Mouse (Mus musculus) cerebellum, adult 2 months (tissue): ENCODE results near the gene Soat1. TPM values are rescaled to one million over a fixed set of nuclear protein-coding genes. Genes with fewer than 3 reads are reported as not detected.
"Not testable (repeated sequence)": the region's sequence is repeated elsewhere in the genome, so short reads cannot be mapped to it uniquely, and the experiment has no call there.

ENCODE experiments used
- DNase-seq, 2 experiments: peaks; one replicate each; pipeline ENCODE4 v3.0.0; 2021
- H3K27ac ChIP-seq: fragments of 200-500 bp; 2 replicates; pipeline ENCODE4 v1.5.1; 2012; ENCODE audit warnings: low read length, control low read depth, inconsistent platforms; ENCODE audit not compliant: insufficient read depth
- H3K27me3 ChIP-seq: fragments of 200-500 bp; 2 replicates; pipeline ENCODE4 v1.6.1; 2012; ENCODE audit warnings: inconsistent platforms, mild to moderate bottlenecking, low read length, moderate library complexity; ENCODE audit not compliant: control insufficient read depth, insufficient read depth
- H3K4me1 ChIP-seq: fragments of 200-500 bp; 2 replicates; pipeline ENCODE4 v1.6.1; 2011; ENCODE audit warnings: low read length; ENCODE audit not compliant: control insufficient read depth, insufficient read depth
- H3K4me3 ChIP-seq: fragments of 200-500 bp; replicated peaks from 2 replicates; pipeline ENCODE3; 2011; ENCODE audit warnings: mild to moderate bottlenecking, low read depth, low read length, control low read depth; ENCODE audit not compliant: insufficient read depth
- CTCF ChIP-seq: fragments of 200-500 bp; IDR thresholded peaks from 2 replicates; pipeline ENCODE4 v1.5.1; 2011; ENCODE audit warnings: low read depth, mild to moderate bottlenecking, control low read depth, low read length, moderate library complexity, borderline replicate concordance; ENCODE audit not compliant: insufficient read depth
- POLR2A ChIP-seq: fragments of 200-500 bp; IDR thresholded peaks from 2 replicates; pipeline ENCODE4 v1.6.1; 2011; ENCODE audit warnings: low read length, control low read depth, borderline replicate concordance; ENCODE audit not compliant: insufficient read depth
- WGBS: fragments of 180-500 bp; shearing (Covaris S2); methylation state at CpG from one replicate; pipeline ENCODE4 v1.1.7; 2018; 5-methylcytosine and 5-hydroxymethylcytosine counted together
- polyA plus RNA-seq: library from polyadenylated mRNA; depleted of rRNA; stranded (reverse); fragments of >200 nt; gene quantifications from 2 replicates; pipeline ENCODE4 v1.2.3, GENCODE M21; 2012

Gene Soat1
- polyA plus RNA-seq, 1 experiment, result 17.7 TPM

DNA sequence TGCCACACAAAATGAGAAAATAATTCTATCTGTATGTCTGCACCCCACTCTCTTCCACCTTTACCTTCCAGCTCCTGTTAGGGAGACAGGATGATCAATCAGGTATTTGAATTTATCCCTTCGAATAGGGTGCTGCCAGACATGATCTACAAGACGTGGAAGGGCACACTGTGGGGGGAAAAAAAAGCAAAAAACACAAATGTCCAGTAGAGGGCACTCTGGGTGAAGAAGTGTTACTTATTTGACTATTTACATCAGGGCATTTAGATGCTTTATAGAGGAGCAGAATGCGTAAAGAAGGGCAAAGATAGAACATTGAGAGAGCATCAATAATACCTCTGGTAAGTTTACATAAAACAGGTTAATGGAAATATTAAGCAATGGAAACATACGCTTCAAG, 56.0 kb downstream of the Soat1 start:
- H3K27me3 ChIP-seq, result no peaks in the 10 kb centered on the region

GRCm38 (mm10) chr1:156408521-156408920, 65.6 kb downstream of the Soat1 start:
- H3K27me3 ChIP-seq, result no peaks in the 10 kb centered on the region
- H3K4me3 ChIP-seq, result no peak overlapping the region
- peaks cover 3% of the 10 kb centered on the region; the same call in 1 of the 2 replicates for H3K4me1 ChIP-seq
- WGBS, result 39% methylated on average over 4 of the region's 4 CpGs
- H3K27ac ChIP-seq, result no peak overlapping the region
- TF ChIP-seq POLR2A, result no peak
- TF ChIP-seq CTCF, result no peak
- no peak for DNase-seq

More for the DNA sequence above, 56.0 kb downstream of the Soat1 start:
- Histone ChIP-seq H3K4me3 (no peak overlapping the region), H3K27ac (no peak overlapping the region), H3K4me1 (no peaks in the 10 kb centered on the region)
- DNase-seq, result no peak
- TF ChIP-seq POLR2A (no peak), CTCF (peak; percentile 14; the same call in 1 of the 2 replicates)
- 55% methylated on average over 4 of the region's 4 CpGs for whole genome bisulfite sequencing

GRCm38 (mm10) chr1:156408004-156408403, 66.1 kb downstream of the Soat1 start:
- Histone ChIP-seq H3K4me1 (peaks cover 3% of the 10 kb centered on the region; the same call in 1 of the 2 replicates), H3K27ac (no peak overlapping the region), H3K27me3 (no peaks in the 10 kb centered on the region), H3K4me3 (no peak overlapping the region)
- no peak for DNase-seq
- no peak for TF ChIP-seq CTCF
- no peak for TF ChIP-seq POLR2A
- WGBS, result 73% methylated on average over 3 of the region's 3 CpGs

- no peaks in the 10 kb centered on the region for H3K27me3 ChIP-seq
- peak; percentile 38 to 42 for DNase-seq
- no peak for TF ChIP-seq POLR2A
- no peak for TF ChIP-seq CTCF
- WGBS, result 23% methylated on average over 10 of the region's 10 CpGs
- H3K4me1 ChIP-seq, result peaks cover 3% of the 10 kb centered on the region; the same call in 1 of the 2 replicates
- no peak overlapping the region for H3K4me3 ChIP-seq
- H3K27ac ChIP-seq, result no peak overlapping the region
Observed at GRCm38 (mm10) chr1:156403251-156403650, 70.9 kb downstream of the Soat1 start.

GRCm38 (mm10) chr1:156402491-156402890, 71.6 kb downstream of the Soat1 start:
- DNase-seq, result no peak
- TF ChIP-seq POLR2A (no peak), CTCF (no peak)
- 65% methylated on average over 2 of the region's 2 CpGs for WGBS

DNA sequence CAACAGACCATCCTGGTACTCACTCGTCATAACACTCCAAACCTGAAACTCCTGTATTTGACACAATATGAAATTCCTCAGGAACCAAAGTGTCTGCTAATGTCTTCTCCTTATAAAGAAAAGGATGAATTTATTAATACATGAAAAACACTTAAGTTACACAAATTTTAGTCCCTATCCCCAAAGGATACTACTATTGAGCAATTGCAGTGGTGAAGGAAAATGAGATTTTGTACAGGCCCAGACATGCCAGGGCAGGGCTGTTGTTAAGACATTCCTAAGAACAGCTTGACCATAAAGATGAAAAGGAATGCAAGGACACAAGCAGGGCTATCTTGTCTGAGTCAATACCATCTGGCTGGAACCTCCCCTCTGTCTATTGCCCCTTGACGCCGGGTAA, 74.0 kb downstream of the Soat1 start:
- not testable (repeated sequence) for DNase-seq, H3K4me1 ChIP-seq, H3K27me3 ChIP-seq, H3K27ac ChIP-seq, H3K4me3 ChIP-seq
- 88% methylated on average over 3 of the region's 3 CpGs for WGBS

More at GRCm38 (mm10) chr1:156402491-156402890, 71.6 kb downstream of the Soat1 start:
- H3K4me1 ChIP-seq, result peaks cover 3% of the 10 kb centered on the region; the same call in 1 of the 2 replicates
- no peak overlapping the region for H3K27ac ChIP-seq
- no peaks in the 10 kb centered on the region for H3K27me3 ChIP-seq
- no peak overlapping the region for H3K4me3 ChIP-seq

DNA sequence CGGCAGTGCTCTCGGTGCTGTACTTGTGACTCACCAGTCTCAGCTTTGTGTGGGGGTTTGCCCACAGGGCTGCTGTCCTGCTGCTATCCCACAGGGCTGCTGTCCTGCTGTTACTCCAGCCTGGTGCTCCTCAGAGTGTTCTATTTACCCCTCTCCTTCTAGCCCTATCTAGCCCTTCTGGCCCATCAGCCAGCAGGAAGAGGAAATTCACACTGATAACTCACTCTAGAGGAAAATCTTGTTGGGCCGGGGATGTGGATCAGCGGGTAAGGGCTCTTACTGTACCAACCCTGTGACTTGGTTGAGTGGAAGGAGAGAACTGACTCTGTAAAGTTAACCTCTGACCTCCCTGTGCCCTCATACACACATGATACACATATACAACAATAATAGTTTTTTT, 81.0 kb downstream of the Soat1 start:
- Histone ChIP-seq H3K27ac (no peak overlapping the region), H3K27me3 (no peaks in the 10 kb centered on the region), H3K4me1 (no peaks in the 10 kb centered on the region), H3K4me3 (no peak overlapping the region)
- 81% methylated on average over 4 of the region's 4 CpGs for WGBS
- no peak for DNase-seq
- TF ChIP-seq CTCF (no peak), POLR2A (no peak)

DNA sequence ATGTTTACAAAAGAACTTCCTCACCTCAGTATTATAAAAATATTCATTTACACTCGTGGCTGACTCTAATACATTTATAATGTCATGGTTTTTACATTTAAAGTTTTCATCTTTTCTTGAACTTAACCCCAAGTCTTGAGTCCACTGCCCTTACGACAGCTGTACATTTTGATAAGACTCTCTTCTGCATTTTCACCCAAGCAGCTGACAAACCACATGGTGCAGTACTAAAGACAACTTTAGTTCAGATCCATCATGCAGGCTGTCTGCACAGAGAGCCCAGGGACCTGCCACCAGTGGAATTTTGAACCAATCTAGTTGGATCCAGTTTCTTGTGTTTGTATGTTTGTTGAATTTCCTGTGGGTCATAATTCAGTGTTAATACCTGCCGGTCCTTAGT, 87.3 kb downstream of the Soat1 start:
- Histone ChIP-seq H3K4me1 (no peaks in the 10 kb centered on the region), H3K27me3 (no peaks in the 10 kb centered on the region), H3K4me3 (no peak overlapping the region), H3K27ac (no peak overlapping the region)
- no peak for TF ChIP-seq CTCF
- no peak for TF ChIP-seq POLR2A
- WGBS, result 74% methylated on average over 3 of the region's 3 CpGs
- DNase-seq, result no peak

- TF ChIP-seq CTCF (no peak), POLR2A (no peak)
- Histone ChIP-seq H3K27ac (no peak overlapping the region), H3K27me3 (no peaks in the 10 kb centered on the region), H3K4me3 (no peak overlapping the region), H3K4me1 (no peaks in the 10 kb centered on the region)
- WGBS, result 95% methylated on average over 4 of the region's 4 CpGs
- DNase-seq, result no peak
Observed at GRCm38 (mm10) chr1:156386232-156386631, 87.9 kb downstream of the Soat1 start.
